In the genomic region with DNA sequence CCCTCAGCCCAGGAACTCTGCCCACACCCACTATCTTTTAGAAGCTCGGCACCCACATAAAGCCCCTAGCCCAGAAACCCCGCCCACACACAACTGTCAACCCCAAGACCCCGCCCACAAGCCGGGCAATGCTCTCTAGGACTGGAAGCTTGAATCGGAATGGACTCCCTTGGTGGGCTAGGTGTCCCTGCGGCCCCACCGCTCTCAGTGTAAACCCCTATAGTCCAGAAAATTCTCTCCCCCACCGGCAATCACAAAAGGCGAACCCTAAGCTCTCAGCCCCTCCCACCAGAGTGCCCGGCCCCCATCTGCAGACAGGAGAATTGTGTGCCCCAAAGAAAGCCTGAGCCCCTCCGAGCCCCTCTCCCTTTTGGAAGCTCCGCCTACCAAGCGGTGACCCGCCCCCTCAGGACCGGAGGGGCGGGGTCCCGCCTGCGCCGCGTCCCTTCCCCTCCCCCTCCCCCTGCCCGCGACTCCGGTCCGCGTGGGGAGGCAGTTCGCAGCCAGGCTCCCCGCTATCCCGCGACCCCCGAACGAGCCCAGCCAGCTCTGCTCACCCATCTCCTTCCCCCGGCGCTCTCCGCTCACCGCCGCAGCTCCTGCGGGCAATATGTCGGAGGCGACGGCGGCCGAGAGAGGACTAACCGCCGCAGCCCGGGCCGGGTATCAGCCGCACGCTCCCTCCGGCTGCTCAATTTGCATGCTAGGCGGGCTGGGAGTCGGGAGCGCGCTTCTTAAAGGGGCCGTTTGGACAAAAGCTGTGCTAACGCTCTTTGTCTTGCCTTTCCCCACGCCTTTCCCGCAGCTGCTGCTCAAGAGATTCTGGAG, we compare ENCODE assay signal across 8 mouse cellular contexts. TPM values are rescaled to one million over a fixed set of nuclear protein-coding genes. Genes with fewer than 3 reads are reported as not detected.
DNase-seq lines count a peak whose midpoint lies in the region; ATAC-seq and TF ChIP-seq lines count a peak whose summit lies in the region.

Tmem39b (minus strand) TSS at position 681 of the 828 bp plus-strand sequence.

- ATAC-seq in activated CD4-positive, CD25-positive, alpha-beta regulatory T cell, adult 4 months = peak; percentile 86
- ATAC-seq in megakaryocyte progenitor cell, adult 5-6 weeks (replicated peaks; ENCODE audit: poor library complexity) = peak; percentile 76

- peak within 1 kb of the TSS; percentile 78 for H3K4me3 ChIP-seq in cortical plate, adult 2 months (ENCODE audit: insufficient read depth, low read length)

- no peak for TF ChIP-seq CTCF in cortical plate, adult 2 months (IDR thresholded peaks at IDR 0.05; ENCODE audit: extremely low read depth, insufficient read depth, low read length)

- DNase-seq in gastrocnemius, postnatal 10 days = peak; percentile 87
- DNase-seq in induced T-regulatory cell, adult 2 months (ENCODE audit: low read depth) = peak; percentile 91
- peak; percentile 73 to 90 for DNase-seq in left cerebral cortex, adult 9 months (ENCODE audit: low spot score in 2 of 2)
- peak; percentile 90 for DNase-seq in right cerebral cortex, postnatal 14 days
- peak; percentile 88 to 92 for DNase-seq in urinary bladder, postnatal 36 days (ENCODE audit: low spot score in 2 of 2)

- peak within 1 kb of the TSS; percentile 2; the same call in 1 of the 2 replicates for H3K27ac ChIP-seq in cortical plate, adult 2 months (ENCODE audit: insufficient read depth, low read length)

- H3K4me1 ChIP-seq in cortical plate, adult 2 months (ENCODE audit: control insufficient read depth, insufficient read depth, low read length) = no peaks in the 10 kb centered on the region

- TF ChIP-seq POLR2A in cortical plate, adult 2 months (IDR thresholded peaks at IDR 0.05; ENCODE audit: extremely low read depth, insufficient read depth, low read length) = no peak

RNA-seq across cellular contexts. Expression of gene Tmem39b, which starts in this region (rescaled TPM):
- 10 to 100 TPM in 1 of 2 experiments, 1 to 10 TPM in 1; 7.6 to 15.6 TPM for polyA plus RNA-seq in activated CD4-positive, CD25-positive, alpha-beta regulatory T cell, adult 4 months (2017; shearing (Covaris generic))
- 20.2 and 21.1 TPM in 2 replicates for polyA plus RNA-seq in cortical plate, adult 2 months (2012; rRNA removed)
- total RNA-seq in gastrocnemius, postnatal 10 days (2021) = 1 to 10 TPM; 3.7 to 6.7 TPM
- total RNA-seq in megakaryocyte progenitor cell, adult 5-6 weeks (2015) = 23.5 and 26.4 TPM in 2 replicates
- 3.0 and 7.3 TPM in 2 replicates for total RNA-seq in megakaryocyte progenitor cell, adult 5-6 weeks (2017)

Comparison
In these comparisons a context has a peak if more than half of its experiments do, and no peak if none do; other contexts are left out.
1. Peak in every context shown above with its lines: DNase-seq, ATAC-seq, H3K4me3 ChIP-seq and H3K27ac ChIP-seq.